Mouse (Mus musculus) embryo, embryonic 11 days (tissue): ENCODE measurements around the gene Lrr1.
"Not testable (repeated sequence)": the region's sequence is repeated elsewhere in the genome, so short reads cannot be mapped to it uniquely, and the experiment has no call there.

Source experiments
- DNase-seq: peaks from one replicate; pipeline ENCODE4 v3.0.0-alpha.2; 2015

Lrr1 gene

DNA sequence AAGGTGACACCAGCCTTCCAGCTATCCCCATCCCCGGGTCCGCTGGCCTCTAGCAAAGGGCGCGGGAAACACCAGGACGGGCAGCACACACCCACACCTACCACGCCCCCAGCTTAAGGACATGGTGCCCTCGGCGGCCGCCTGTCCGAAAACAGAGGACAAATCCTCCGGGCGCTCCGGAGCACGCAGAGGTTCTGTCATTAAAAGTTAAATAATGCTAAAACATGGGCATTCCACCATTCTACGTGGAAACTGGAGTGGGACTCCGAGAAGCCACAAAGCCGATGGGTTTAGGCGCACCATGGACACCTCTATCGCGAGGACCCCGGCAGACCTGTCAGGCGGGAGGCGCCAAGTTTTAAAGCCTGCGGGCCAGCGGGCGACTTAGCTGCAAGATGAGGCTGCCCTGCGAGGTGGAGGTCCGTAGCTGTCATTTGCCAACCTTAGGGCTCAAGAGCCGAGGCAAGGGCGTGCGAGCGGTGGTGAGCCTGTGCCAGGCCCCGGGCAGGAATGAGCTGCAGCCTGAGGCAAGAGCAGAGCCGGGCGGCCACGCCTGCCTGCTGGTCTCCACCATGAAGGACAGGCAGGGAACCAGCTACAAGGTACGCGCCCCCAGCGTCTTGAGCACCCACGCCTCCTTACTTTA is at the start of gene Lrr1:
TSS of gene Lrr1 (plus strand) at position 354 of the 646 bp plus-strand sequence.
- peak; percentile 91 for DNase-seq

- DNase-seq = no peak
These were observed 48.7 kb upstream of the Lrr1 start for GRCm38 (mm10) chr12:69119908-69120307.

DNA sequence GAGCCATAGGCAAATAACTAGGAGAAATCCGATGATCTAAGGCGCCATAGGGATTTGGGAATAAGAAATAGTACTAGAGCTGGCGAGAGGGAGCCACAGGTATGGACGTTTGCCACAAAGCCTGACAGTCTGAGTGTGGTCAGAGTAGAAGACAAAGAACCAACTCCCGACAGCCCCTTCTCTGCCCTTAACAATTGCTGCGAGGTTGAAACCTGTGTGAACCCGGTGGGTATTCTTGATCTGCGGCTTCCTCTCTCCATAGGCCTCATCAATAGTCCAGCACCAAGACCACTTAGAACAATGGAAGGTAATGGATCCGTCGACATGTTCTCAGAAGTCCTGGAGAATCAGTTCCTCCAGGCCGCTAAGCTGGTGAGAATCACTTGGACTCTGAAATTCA is 45.8 kb upstream of the Lrr1 start:
- no peak for DNase-seq

DNA sequence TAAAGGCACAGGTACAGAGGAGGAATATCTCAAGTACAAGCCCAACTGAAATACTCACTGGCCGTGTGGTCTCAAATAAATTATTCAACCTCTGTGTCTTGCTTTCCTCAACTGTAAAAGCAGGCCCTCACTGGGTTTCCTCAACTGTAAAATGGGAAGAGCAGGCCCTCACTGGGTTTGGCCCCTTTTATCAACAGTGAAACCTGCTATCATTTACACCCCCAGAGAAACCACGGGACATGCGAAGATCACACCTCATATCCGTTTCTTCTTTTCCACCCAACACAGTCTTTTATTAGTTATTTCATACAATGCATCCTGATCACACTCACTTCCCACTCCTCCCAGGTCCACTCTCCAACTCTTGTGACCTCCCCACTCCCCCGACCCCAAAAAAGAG is 43.5 kb upstream of the Lrr1 start:
- no peak for DNase-seq

DNA sequence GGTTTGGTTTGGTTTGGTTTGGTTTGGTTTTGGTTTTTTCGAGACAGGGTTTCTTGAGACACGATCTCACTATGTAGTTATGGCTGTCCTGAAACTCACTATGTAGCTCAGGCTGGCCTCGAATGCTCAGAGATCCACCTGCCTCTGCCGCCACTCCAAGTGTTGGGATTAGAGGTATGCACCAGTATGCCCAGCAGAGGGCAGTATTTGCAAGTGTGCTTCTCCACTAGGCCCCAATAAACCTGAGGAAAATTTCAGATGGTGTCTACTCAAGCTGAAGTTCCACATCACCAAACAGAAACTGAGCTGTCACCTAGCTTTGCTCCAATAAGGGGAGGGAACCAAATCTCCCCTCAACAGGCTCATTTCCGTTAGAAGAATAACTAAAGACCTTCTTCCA is 41.4 kb upstream of the Lrr1 start:
- DNase-seq = peak; percentile 33

DNA sequence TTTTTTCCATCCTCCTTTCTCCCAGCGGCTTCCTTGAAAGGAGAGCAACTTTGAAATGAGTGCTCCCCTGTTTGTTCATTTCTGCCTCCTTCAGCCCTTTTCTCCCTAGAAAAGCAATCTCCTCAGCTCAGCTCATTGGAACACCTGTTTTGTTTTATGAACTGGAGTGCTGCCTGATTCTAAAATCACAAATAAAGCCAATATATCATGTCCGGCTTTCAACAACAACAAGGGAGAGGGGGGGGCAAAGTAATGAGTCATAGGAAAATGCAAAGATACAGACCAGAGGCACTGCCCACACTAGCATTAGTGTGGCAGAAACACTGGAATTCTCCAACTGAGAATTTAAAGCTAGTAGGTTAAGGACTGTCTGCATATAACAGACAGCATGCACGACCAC is 41.0 kb upstream of the Lrr1 start:
- no peak for DNase-seq

GRCm38 (mm10) chr12:69129634-69130310 is 38.8 kb upstream of the Lrr1 start:
- DNase-seq = peak; percentile 22

GRCm38 (mm10) chr12:69130486-69130885 is 38.1 kb upstream of the Lrr1 start:
- no peak for DNase-seq

DNA sequence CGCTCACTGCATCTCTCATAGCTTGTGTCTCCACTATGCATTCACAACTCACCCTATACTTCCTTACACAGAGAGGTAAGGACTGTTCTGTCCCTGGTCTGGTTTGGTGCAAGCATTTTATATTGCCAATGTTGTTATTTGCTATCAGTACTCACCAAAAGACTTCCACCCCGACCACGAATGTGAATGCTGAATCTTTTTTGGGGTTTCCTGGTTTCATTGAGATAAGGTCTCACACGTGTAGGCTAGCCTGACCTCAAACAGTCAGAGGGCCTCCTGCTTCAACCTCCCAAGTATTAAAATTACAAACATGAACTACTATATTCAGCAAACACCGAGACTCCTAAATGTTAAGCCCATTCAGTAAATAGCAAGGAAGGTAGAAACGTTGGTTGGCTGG is 37.3 kb upstream of the Lrr1 start:
- no peak for DNase-seq

- DNase-seq = peak; percentile 78
These were observed 36.6 kb upstream of the Lrr1 start for GRCm38 (mm10) chr12:69131981-69132380.

GRCm38 (mm10) chr12:69139201-69139600 is 29.4 kb upstream of the Lrr1 start:
- no peak for DNase-seq

DNA sequence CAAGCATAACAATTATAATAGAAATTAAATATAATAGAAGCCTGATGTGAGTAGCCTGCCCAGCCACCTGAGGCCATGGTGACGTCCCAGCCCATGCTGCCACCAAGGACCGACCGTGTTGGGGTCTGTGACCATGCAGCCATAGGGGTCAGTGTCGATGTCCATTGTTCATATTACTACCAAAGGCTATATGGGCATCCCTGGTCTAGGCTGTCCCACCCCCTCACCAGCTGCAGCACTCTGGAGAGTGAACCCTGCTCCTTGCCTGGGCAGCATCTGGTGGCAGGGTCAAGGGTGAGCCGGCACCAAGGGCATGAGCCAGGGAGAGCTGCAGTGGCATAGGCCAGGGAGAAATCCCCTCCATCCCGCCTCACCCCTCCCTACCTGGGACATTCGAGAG is 28.8 kb upstream of the Lrr1 start:
- no peak for DNase-seq

GRCm38 (mm10) chr12:69143460-69143859 is 25.2 kb upstream of the Lrr1 start:
- no peak for DNase-seq

- no peak for DNase-seq
These were observed 21.4 kb upstream of the Lrr1 start for GRCm38 (mm10) chr12:69147166-69147735.

DNA sequence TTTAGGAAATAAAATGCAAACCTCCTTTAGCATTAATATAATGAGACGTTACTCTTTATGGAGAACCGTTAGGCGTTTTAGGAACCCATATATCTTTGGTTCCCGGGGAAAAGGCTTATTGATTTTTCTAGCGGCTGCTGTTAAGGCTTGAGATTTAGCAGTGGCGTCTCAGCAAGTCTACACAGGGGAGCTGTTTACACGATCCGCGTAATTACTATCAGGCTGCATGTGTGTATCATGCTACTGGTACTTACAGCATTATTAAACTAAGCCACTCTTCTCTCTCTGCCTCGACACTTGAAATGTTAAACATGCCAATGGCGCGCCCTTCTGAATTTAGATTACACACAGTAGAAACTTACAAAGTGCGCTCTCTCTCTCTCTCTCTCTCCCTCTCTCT is 18.6 kb upstream of the Lrr1 start:
- no peak for DNase-seq

- no peak for DNase-seq
These were observed 12.7 kb upstream of the Lrr1 start for GRCm38 (mm10) chr12:69155923-69156322.

- no peak for DNase-seq
These were observed 12.2 kb upstream of the Lrr1 start for GRCm38 (mm10) chr12:69156436-69156835.

GRCm38 (mm10) chr12:69157107-69157506 is 11.5 kb upstream of the Lrr1 start:
- DNase-seq = no peak

DNA sequence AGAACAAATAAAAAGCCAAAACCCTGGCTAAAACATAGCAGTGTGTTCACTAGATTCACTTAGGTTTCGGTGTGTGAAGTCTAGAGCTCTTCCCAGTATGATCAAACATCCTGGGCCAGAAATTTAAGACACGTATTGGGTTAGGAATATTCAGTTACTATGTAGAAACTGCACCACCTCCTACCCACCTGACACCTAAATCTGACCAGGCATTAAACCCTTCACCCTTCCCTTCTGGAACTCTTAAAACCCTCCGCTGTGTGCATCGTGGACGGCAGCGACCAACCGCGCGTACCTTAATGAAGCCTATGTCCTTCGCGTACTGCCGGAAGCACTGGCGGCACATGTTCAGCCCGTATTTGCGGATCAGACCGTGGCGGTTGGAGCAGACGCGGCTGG is 10.2 kb upstream of the Lrr1 start:
- peak; percentile 45 for DNase-seq

DNA sequence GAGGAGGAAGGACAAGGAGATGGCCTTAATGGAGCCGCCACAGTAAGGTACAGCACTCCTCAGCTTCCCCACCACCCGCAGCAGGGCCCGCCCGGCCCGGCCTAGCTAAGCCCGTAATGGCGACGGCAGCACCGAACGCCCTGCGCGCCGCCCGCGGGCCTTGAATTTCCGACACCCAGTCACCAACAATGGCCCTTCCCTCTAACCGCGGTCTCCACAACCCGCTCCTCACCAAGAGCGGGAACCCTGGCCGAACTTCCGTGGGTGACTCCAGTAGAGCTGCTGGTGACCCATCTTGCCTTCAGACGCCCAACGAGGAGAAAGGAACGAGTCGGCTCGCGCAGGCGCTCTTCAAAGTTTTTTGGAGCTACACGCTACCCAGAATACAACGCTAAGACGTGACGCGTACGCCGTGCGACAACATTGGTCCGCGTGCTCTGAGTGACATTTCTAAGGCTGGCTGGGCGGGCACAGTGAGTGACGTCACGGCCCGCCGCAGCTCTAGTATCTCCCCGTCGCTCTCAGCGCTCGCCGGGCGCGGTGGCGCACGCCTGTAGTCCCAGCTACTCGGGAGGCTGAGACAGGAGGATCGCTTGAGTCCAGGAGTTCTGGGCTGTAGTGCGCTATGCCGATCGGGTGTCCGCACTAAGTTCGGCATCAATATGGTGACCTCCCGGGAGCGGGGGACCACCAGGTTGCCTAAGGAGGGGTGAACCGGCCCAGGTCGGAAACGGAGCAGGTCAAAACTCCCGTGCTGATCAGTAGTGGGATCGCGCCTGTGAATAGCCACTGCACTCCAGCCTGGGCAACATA is 9.6 kb upstream of the Lrr1 start, which contains the start of gene Rps29:
TSS of gene Rps29 (minus strand) at position 422 of the 813 bp plus-strand sequence.
- DNase-seq = peak; percentile 99

- DNase-seq = peak; percentile 79
These were observed 9.1 kb upstream of the Lrr1 start for GRCm38 (mm10) chr12:69159578-69159940.

DNA sequence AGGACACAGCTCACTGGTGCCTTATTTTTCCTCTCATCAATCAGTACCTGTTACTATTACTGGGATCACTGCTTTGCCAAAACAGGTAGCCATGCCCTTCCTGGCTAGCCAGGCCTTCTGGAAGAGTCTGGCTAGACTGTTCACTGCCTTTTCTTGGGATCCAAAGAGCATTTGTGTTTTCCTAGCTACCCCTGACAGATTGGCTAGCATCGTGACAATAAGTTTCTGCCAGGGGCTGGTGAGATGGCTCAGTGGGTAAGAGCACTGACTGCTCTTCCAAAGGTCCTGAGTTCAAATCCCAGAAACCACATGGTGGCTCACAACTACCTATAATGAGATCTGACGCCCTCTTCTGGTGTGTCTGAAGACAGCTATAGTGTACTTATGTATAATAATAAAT is 7.9 kb upstream of the Lrr1 start:
- not testable (repeated sequence) for DNase-seq

- not testable (repeated sequence) for DNase-seq
These were observed 5.0 kb upstream of the Lrr1 start for GRCm38 (mm10) chr12:69163586-69163985.

DNA sequence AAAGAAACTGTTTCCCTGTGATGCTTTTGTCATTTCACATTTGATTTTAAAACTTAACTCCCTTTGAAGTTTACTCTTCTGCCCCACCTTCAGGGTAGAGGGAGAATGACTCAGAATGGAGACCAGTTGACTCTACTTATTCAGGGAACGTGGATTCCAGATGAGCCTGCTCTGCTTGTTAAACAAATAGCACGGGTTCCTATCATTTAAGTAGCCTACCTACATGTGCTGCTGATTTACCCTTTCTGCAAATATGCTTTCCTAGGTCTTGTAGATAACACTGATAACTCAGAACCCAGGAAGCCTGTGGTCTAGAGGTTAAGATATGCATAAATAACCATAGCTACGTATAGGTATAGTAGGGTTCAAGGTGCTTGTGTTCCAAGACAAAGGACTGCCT is 3.7 kb upstream of the Lrr1 start:
- DNase-seq = no peak
